Mouse (Mus musculus) embryonic facial prominence, embryonic 10.5 days (tissue): ENCODE results near the gene Grap2. TPM values are rescaled to one million over a fixed set of nuclear protein-coding genes. Genes with fewer than 3 reads are reported as not detected.
A peak's percentile ranks its signal among the peaks of the same experiment; 100 is the strongest.

Experiments used
- DNase-seq: peaks from one replicate; pipeline ENCODE4 v3.0.0-alpha.2; 2017; ENCODE audit warnings: low spot score
- H3K27ac ChIP-seq: fragments of 300-500 bp; sonication (generic); replicated peaks from 2 replicates; pipeline ENCODE4 v1.5.1; 2016; ENCODE audit warnings: mild to moderate bottlenecking
- H3K27me3 ChIP-seq: fragments of 300-500 bp; sonication (generic); replicated peaks from 2 replicates; pipeline ENCODE4 v1.6.1; 2016; ENCODE audit warnings: low read depth, mild to moderate bottlenecking; ENCODE audit not compliant: poor library complexity, severe bottlenecking
- H3K36me3 ChIP-seq: fragments of 300-500 bp; sonication (generic); replicated peaks from 2 replicates; pipeline ENCODE4 v1.6.1; 2016; ENCODE audit warnings: mild to moderate bottlenecking, moderate library complexity
- H3K4me1 ChIP-seq: fragments of 300-500 bp; sonication (generic); 2 replicates; pipeline ENCODE4 v1.6.1; 2016
- H3K4me3 ChIP-seq: fragments of 300-500 bp; sonication (generic); 2 replicates; pipeline ENCODE4 v1.5.1; 2016; ENCODE audit warnings: mild to moderate bottlenecking, moderate library complexity
- H3K9me3 ChIP-seq: fragments of 300-500 bp; sonication (generic); 2 replicates; pipeline ENCODE4 v1.6.1; 2016; ENCODE audit warnings: mild to moderate bottlenecking
- WGBS: fragments of 180-500 bp; shearing (Covaris S2); methylation state at CpG from one replicate; pipeline ENCODE4 v1.1.7; 2016; 5-methylcytosine and 5-hydroxymethylcytosine counted together
- polyA plus RNA-seq: library from polyadenylated mRNA; unstranded; fragments of >200 nt; fragmentation: Nextera tagmentation; extraction: Ambion mirVana; gene quantifications from 2 replicates; pipeline ENCODE4 v1.2.1, GENCODE M21; 2016

Gene Grap2
- polyA plus RNA-seq, 1 experiment from 2014 or later, result 1.0 TPM

- 0 out of 2 replicates have a peak, but pooled peaks cover under 1% of the 10 kb centered on the region for H3K27me3 ChIP-seq
- H3K4me1 ChIP-seq, result peaks cover 18% of the 10 kb centered on the region
- DNase-seq, result no peak
- no peaks in the 10 kb centered on the region for H3K9me3 ChIP-seq
- WGBS, result 90% methylated on average over 5 of the region's 5 CpGs
- no peak overlapping the region for H3K27ac ChIP-seq
- H3K4me3 ChIP-seq, result no peak overlapping the region
- H3K36me3 ChIP-seq, result no peaks in the 10 kb centered on the region
Measured at GRCm38 (mm10) chr15:80590641-80591040, 18.2 kb downstream of the Grap2 start.

GRCm38 (mm10) chr15:80592737-80593136, 20.3 kb downstream of the Grap2 start:
- no peak overlapping the region for H3K4me3 ChIP-seq
- no peaks in the 10 kb centered on the region for H3K36me3 ChIP-seq
- H3K4me1 ChIP-seq, result peaks cover 26% of the 10 kb centered on the region
- H3K9me3 ChIP-seq, result no peaks in the 10 kb centered on the region
- no peaks in the 10 kb centered on the region for H3K27me3 ChIP-seq
- WGBS, result 87% methylated on average over 6 of the region's 6 CpGs
- DNase-seq, result no peak
- H3K27ac ChIP-seq, result no peak overlapping the region

- no peak overlapping the region for H3K4me3 ChIP-seq
- WGBS, result 71% methylated on average over 5 of the region's 5 CpGs
- H3K27me3 ChIP-seq, result no peaks in the 10 kb centered on the region
- H3K36me3 ChIP-seq, result no peaks in the 10 kb centered on the region
- H3K9me3 ChIP-seq, result no peaks in the 10 kb centered on the region
- DNase-seq, result no peak
- peaks cover 29% of the 10 kb centered on the region for H3K4me1 ChIP-seq
- H3K27ac ChIP-seq, result no peak overlapping the region; the same call in 1 of the 2 replicates
Measured at GRCm38 (mm10) chr15:80593877-80594276, 21.5 kb downstream of the Grap2 start.

GRCm38 (mm10) chr15:80598750-80599149, 26.4 kb downstream of the Grap2 start:
- no peaks in the 10 kb centered on the region for H3K9me3 ChIP-seq
- no peaks in the 10 kb centered on the region for H3K36me3 ChIP-seq
- H3K4me1 ChIP-seq, result peaks cover 42% of the 10 kb centered on the region
- H3K27me3 ChIP-seq, result 0 out of 2 replicates have a peak, but pooled peaks cover 5% of the 10 kb centered on the region
- no peak for DNase-seq
- WGBS, result 80% methylated on average over 12 of the region's 12 CpGs
- no peak overlapping the region for H3K27ac ChIP-seq
- no peak overlapping the region for H3K4me3 ChIP-seq

GRCm38 (mm10) chr15:80599213-80599750, 26.9 kb downstream of the Grap2 start:
- 51% methylated on average over 16 of the region's 16 CpGs for WGBS
- Histone ChIP-seq H3K27ac (no peak overlapping the region), H3K27me3 (0 out of 2 replicates have a peak, but pooled peaks cover 5% of the 10 kb centered on the region), H3K4me1 (peaks cover 37% of the 10 kb centered on the region), H3K4me3 (0 out of 2 replicates have a peak overlapping the region, but pooled peaks have one; percentile 25), H3K9me3 (no peaks in the 10 kb centered on the region), H3K36me3 (no peaks in the 10 kb centered on the region)
- DNase-seq, result no peak

GRCm38 (mm10) chr15:80599843-80600242, 27.4 kb downstream of the Grap2 start:
- Histone ChIP-seq H3K36me3 (no peaks in the 10 kb centered on the region), H3K27ac (no peak overlapping the region), H3K4me1 (peaks cover 31% of the 10 kb centered on the region), H3K27me3 (0 out of 2 replicates have a peak, but pooled peaks cover 5% of the 10 kb centered on the region), H3K4me3 (no peak overlapping the region), H3K9me3 (no peaks in the 10 kb centered on the region)
- WGBS, result 86% methylated on average over 4 of the region's 4 CpGs
- DNase-seq, result no peak

GRCm38 (mm10) chr15:80601456-80601855, 29.1 kb downstream of the Grap2 start:
- Histone ChIP-seq H3K27me3 (0 out of 2 replicates have a peak, but pooled peaks cover 5% of the 10 kb centered on the region), H3K9me3 (no peaks in the 10 kb centered on the region), H3K36me3 (no peaks in the 10 kb centered on the region), H3K4me3 (no peak overlapping the region), H3K4me1 (peaks cover 21% of the 10 kb centered on the region), H3K27ac (no peak overlapping the region)
- 76% methylated on average over 7 of the region's 7 CpGs for WGBS
- DNase-seq, result no peak

- Histone ChIP-seq H3K9me3 (no peaks in the 10 kb centered on the region), H3K27me3 (0 out of 2 replicates have a peak, but pooled peaks cover 5% of the 10 kb centered on the region), H3K27ac (no peak overlapping the region), H3K4me3 (no peak overlapping the region), H3K4me1 (peaks cover 16% of the 10 kb centered on the region), H3K36me3 (no peaks in the 10 kb centered on the region)
- no peak for DNase-seq
- 55% methylated on average over 7 of the region's 7 CpGs for WGBS
Measured at GRCm38 (mm10) chr15:80602487-80602886, 30.1 kb downstream of the Grap2 start.

- Histone ChIP-seq H3K4me1 (peaks cover 12% of the 10 kb centered on the region), H3K4me3 (no peak overlapping the region), H3K27me3 (0 out of 2 replicates have a peak, but pooled peaks cover 5% of the 10 kb centered on the region), H3K27ac (no peak overlapping the region), H3K36me3 (no peaks in the 10 kb centered on the region), H3K9me3 (no peaks in the 10 kb centered on the region)
- no peak for DNase-seq
- WGBS, result 83% methylated on average over 6 of the region's 6 CpGs
Measured at GRCm38 (mm10) chr15:80604026-80604425, 31.6 kb downstream of the Grap2 start.

GRCm38 (mm10) chr15:80607970-80608369, 35.6 kb downstream of the Grap2 start:
- no peak for DNase-seq
- WGBS, result 83% methylated on average over 3 of the region's 3 CpGs
- no peaks in the 10 kb centered on the region for H3K36me3 ChIP-seq
- H3K9me3 ChIP-seq, result no peaks in the 10 kb centered on the region
- H3K27me3 ChIP-seq, result no peaks in the 10 kb centered on the region
- H3K27ac ChIP-seq, result no peak overlapping the region
- no peaks in the 10 kb centered on the region for H3K4me1 ChIP-seq
- no peak overlapping the region for H3K4me3 ChIP-seq

GRCm38 (mm10) chr15:80610335-80610734, 37.9 kb downstream of the Grap2 start:
- H3K36me3 ChIP-seq, result no peaks in the 10 kb centered on the region
- H3K27ac ChIP-seq, result no peak overlapping the region
- no peak for DNase-seq

GRCm38 (mm10) chr15:80611478-80611877, 39.1 kb downstream of the Grap2 start:
- peaks cover 34% of the 10 kb centered on the region for H3K4me1 ChIP-seq
- H3K36me3 ChIP-seq, result no peaks in the 10 kb centered on the region
- WGBS, result 88% methylated on average over 5 of the region's 5 CpGs

More at GRCm38 (mm10) chr15:80610335-80610734, 37.9 kb downstream of the Grap2 start:
- Histone ChIP-seq H3K4me1 (peaks cover 22% of the 10 kb centered on the region), H3K27me3 (no peaks in the 10 kb centered on the region), H3K4me3 (no peak overlapping the region), H3K9me3 (no peaks in the 10 kb centered on the region)
- WGBS, result 81% methylated on average over 2 of the region's 2 CpGs

GRCm38 (mm10) chr15:80613904-80614303, 41.5 kb downstream of the Grap2 start:
- peaks cover 31% of the 10 kb centered on the region for H3K27me3 ChIP-seq
- H3K4me3 ChIP-seq, result no peak overlapping the region
- peak; percentile 58 for DNase-seq
- H3K4me1 ChIP-seq, result peaks cover 36% of the 10 kb centered on the region
- H3K27ac ChIP-seq, result no peak overlapping the region; the same call in 1 of the 2 replicates
- H3K9me3 ChIP-seq, result no peaks in the 10 kb centered on the region
- WGBS, result 46% methylated on average over 5 of the region's 5 CpGs
- H3K36me3 ChIP-seq, result no peaks in the 10 kb centered on the region

More at GRCm38 (mm10) chr15:80611478-80611877, 39.1 kb downstream of the Grap2 start:
- DNase-seq, result no peak
- Histone ChIP-seq H3K4me3 (no peak overlapping the region), H3K9me3 (no peaks in the 10 kb centered on the region), H3K27me3 (peaks cover 9% of the 10 kb centered on the region), H3K27ac (no peak overlapping the region)
